Mouse (Mus musculus): Measurements from ENCODE around the gene Akap8. TPM values are rescaled to one million over a fixed set of nuclear protein-coding genes. Genes with fewer than 3 reads are reported as not detected.

Gene Akap8
- polyA plus RNA-seq, 1 experiment from 2014 or later = 114 TPM

DNA sequence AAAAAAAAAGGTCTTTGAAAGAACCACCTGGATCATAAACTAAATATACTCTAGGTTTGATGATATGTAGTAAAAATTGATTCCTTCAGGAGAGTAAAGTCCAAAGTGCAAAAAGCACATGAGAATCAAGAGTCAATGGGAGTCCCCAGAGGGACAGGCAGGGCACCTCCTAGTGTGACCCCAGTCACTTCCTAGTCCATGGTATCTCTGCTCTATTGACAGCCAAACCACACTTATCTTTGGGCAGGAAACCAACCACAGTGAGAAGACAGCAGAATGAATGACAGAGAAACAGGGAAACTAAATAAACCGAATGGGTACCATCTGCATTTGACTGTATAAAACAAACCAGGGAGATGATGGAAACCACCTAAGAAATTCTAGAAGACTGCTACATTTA, 19.1 kb upstream of the Akap8 start:
- Histone ChIP-seq H3K36me3 (peaks cover 76% of the 10 kb centered on the region), H3K27me3 (ENCODE audit: insufficient read depth, poor library complexity, severe bottlenecking) (no peaks in the 10 kb centered on the region), H3K27ac (no peak overlapping the region), H3K4me1 (replicated peaks) (no peaks in the 10 kb centered on the region), H3K9me3 (no peaks in the 10 kb centered on the region), H3K4me3 (no peak overlapping the region)
- 84% methylated on average over 1 of the region's 1 CpGs for WGBS
- DNase-seq (ENCODE audit: low spot score) = no peak

GRCm38 (mm10) chr17:32335869-32336268, 14.8 kb upstream of the Akap8 start:
- H3K27me3 ChIP-seq (ENCODE audit: insufficient read depth, poor library complexity, severe bottlenecking) = no peaks in the 10 kb centered on the region
- DNase-seq (ENCODE audit: low spot score) = no peak
- peaks cover 80% of the 10 kb centered on the region for H3K36me3 ChIP-seq
- no peak overlapping the region for H3K27ac ChIP-seq
- H3K9me3 ChIP-seq = no peaks in the 10 kb centered on the region
- H3K4me1 ChIP-seq (replicated peaks) = no peaks in the 10 kb centered on the region
- 88% methylated on average over 2 of the region's 2 CpGs for whole genome bisulfite sequencing
- H3K4me3 ChIP-seq = no peak overlapping the region

GRCm38 (mm10) chr17:32334921-32335320, 13.9 kb upstream of the Akap8 start:
- Histone ChIP-seq H3K9me3 (no peaks in the 10 kb centered on the region), H3K27ac (no peak overlapping the region), H3K36me3 (peaks cover 87% of the 10 kb centered on the region), H3K4me3 (no peak overlapping the region), H3K4me1 (replicated peaks) (no peaks in the 10 kb centered on the region), H3K27me3 (ENCODE audit: insufficient read depth, poor library complexity, severe bottlenecking) (no peaks in the 10 kb centered on the region)
- WGBS = 95% methylated on average over 12 of the region's 12 CpGs
- no peak for DNase-seq (ENCODE audit: low spot score)

DNA sequence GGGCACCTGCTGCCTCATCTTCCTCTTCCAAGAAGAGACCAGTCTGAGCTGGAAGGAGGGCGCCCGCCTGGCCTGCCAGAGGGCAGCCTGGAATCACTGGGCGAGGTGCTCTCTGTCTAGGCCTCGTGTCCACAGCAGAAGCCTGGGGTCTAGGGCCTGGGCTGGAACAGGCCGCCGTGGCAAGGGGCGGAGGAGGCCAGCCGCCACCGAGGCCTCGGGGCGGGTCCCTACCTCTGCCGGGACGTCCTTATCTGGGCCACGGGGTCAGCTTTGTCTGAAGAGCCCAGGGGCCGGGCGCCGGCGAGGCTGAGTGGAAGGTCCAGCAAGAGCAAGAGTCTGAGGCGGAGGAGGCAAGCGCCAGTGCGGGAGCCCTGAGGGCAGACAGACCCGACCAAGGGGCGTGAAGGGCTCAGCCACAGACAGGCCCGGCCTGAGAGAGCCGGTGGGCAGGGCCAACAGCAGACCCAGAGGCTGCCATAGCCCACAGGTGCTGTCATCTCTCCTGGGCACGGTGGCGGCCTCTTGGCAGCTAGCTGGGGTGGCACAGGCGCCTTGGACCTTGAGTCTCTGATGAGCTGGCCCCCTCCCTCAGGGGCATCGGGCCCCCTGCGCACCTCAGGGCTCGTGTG, 12.8 kb upstream of the Akap8 start:
- no peak overlapping the region for H3K4me3 ChIP-seq
- H3K27ac ChIP-seq = no peak overlapping the region
- H3K4me1 ChIP-seq (replicated peaks) = no peaks in the 10 kb centered on the region
- WGBS = 89% methylated on average over 31 of the region's 31 CpGs
- peaks cover 99% of the 10 kb centered on the region for H3K36me3 ChIP-seq
- no peaks in the 10 kb centered on the region for H3K27me3 ChIP-seq (ENCODE audit: insufficient read depth, poor library complexity, severe bottlenecking)
- no peaks in the 10 kb centered on the region for H3K9me3 ChIP-seq
- DNase-seq (ENCODE audit: low spot score) = no peak

GRCm38 (mm10) chr17:32327501-32327900, 6.5 kb upstream of the Akap8 start:
- no peak overlapping the region for H3K4me3 ChIP-seq
- H3K4me1 ChIP-seq (replicated peaks) = peaks cover 4% of the 10 kb centered on the region
- peaks cover 90% of the 10 kb centered on the region for H3K36me3 ChIP-seq
- no peaks in the 10 kb centered on the region for H3K9me3 ChIP-seq
- no peak overlapping the region for H3K27ac ChIP-seq
- no peak for DNase-seq (ENCODE audit: low spot score)
- no peaks in the 10 kb centered on the region for H3K27me3 ChIP-seq (ENCODE audit: insufficient read depth, poor library complexity, severe bottlenecking)

DNA sequence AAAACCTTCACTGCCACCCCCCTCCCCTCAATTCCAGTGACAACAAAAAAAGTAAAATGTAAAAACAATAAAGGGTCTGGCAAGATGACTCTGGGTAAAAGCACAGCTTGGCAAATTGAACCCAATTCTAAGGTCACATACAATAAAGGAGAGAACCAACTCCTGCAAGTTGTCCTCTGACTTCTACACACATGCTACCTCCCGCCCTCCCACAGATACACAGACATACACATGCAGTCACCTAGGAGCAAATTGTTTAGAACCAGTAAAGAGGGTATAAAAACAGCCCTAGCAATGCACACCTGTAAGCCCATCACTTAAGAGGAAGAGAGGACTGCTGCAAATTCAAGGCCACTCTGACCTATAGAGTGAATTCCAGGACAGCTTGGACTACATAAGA, 1.8 kb upstream of the Akap8 start:
- H3K4me3 ChIP-seq = no peak overlapping the region
- DNase-seq (ENCODE audit: low spot score) = no peak
- peaks cover 29% of the 10 kb centered on the region for H3K4me1 ChIP-seq (replicated peaks)
- 78% methylated on average over 1 of the region's 1 CpGs for WGBS
- H3K27me3 ChIP-seq (ENCODE audit: insufficient read depth, poor library complexity, severe bottlenecking) = no peaks in the 10 kb centered on the region
- H3K36me3 ChIP-seq = peaks cover 54% of the 10 kb centered on the region
- H3K27ac ChIP-seq = no peak overlapping the region
- H3K9me3 ChIP-seq = no peaks in the 10 kb centered on the region

GRCm38 (mm10) chr17:32321836-32322235, 798 bp upstream of the Akap8 start:
- no peaks in the 10 kb centered on the region for H3K27me3 ChIP-seq (ENCODE audit: insufficient read depth, poor library complexity, severe bottlenecking)
- H3K4me1 ChIP-seq (replicated peaks) = peaks cover 29% of the 10 kb centered on the region
- peak overlapping the region; percentile 95 for H3K27ac ChIP-seq
- H3K9me3 ChIP-seq = no peaks in the 10 kb centered on the region
- DNase-seq (ENCODE audit: low spot score) = no peak
- peaks cover 55% of the 10 kb centered on the region for H3K36me3 ChIP-seq
- 30% methylated on average over 6 of the region's 6 CpGs for WGBS
- H3K4me3 ChIP-seq = peak overlapping the region; percentile 94

GRCm38 (mm10) chr17:32321390-32321734, 324 bp upstream of the Akap8 start:
- Histone ChIP-seq H3K4me3 (peak overlapping the region; percentile 94), H3K4me1 (replicated peaks) (peaks cover 29% of the 10 kb centered on the region), H3K9me3 (no peaks in the 10 kb centered on the region), H3K36me3 (peaks cover 55% of the 10 kb centered on the region), H3K27ac (peak overlapping the region; percentile 95), H3K27me3 (ENCODE audit: insufficient read depth, poor library complexity, severe bottlenecking) (no peaks in the 10 kb centered on the region)
- under 1% methylated on average over 23 of the region's 23 CpGs for WGBS
- no peak for DNase-seq (ENCODE audit: low spot score)

- Histone ChIP-seq H3K27ac (peak overlapping the region; percentile 95), H3K4me3 (peak overlapping the region; percentile 94), H3K36me3 (peaks cover 55% of the 10 kb centered on the region), H3K9me3 (no peaks in the 10 kb centered on the region), H3K4me1 (replicated peaks) (peaks cover 29% of the 10 kb centered on the region), H3K27me3 (ENCODE audit: insufficient read depth, poor library complexity, severe bottlenecking) (no peaks in the 10 kb centered on the region)
- DNase-seq (ENCODE audit: low spot score) = no peak
- under 1% methylated on average over 7 of the region's 7 CpGs for WGBS
Measured at GRCm38 (mm10) chr17:32319950-32320349, 1.1 kb downstream of the Akap8 start.

DNA sequence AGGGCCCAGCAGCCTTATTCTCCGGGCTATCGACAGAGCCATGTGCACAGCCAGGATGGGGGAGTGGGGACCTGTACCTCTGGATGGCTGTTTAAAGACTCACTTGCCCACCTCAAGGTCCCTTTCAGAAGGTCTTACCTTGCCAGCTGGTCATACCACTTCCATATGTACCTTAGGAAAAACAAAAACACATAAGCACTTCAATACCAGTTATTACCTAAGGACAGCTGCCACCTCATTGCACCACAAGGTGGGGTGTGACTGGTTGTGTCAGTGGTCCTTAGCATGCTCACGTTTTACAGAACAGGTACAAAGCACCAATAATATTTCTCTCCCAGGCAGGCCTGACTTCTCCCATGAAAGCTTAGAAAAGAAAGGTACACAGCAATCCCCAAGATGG, 3.3 kb downstream of the Akap8 start:
- Histone ChIP-seq H3K4me1 (replicated peaks) (peaks cover 27% of the 10 kb centered on the region), H3K36me3 (peaks cover 60% of the 10 kb centered on the region), H3K27ac (no peak overlapping the region), H3K27me3 (ENCODE audit: insufficient read depth, poor library complexity, severe bottlenecking) (no peaks in the 10 kb centered on the region), H3K4me3 (no peak overlapping the region), H3K9me3 (no peaks in the 10 kb centered on the region)
- 95% methylated on average over 3 of the region's 3 CpGs for WGBS
- DNase-seq (ENCODE audit: low spot score) = no peak

DNA sequence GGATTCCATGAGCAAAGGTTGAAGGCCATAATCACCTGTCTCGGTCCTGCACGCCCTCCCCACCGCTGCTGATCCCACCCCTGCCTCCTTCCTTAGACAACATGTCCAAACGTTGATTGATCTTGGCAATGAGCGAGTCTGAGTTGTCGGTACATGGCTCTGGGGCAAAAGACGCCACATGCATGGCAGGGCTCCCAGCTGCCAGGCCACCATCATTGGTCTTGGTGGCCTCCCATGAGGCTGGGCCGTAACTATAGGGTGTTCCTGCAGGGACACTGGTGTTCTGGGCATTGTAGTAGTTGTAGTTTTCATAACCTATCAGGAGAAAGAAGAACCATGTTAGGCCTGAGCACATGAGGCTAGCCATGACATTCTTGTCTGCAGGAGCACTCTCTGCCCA, 4.0 kb downstream of the Akap8 start:
- H3K27ac ChIP-seq = no peak overlapping the region
- H3K9me3 ChIP-seq = no peaks in the 10 kb centered on the region
- H3K4me1 ChIP-seq (replicated peaks) = peaks cover 20% of the 10 kb centered on the region
- H3K27me3 ChIP-seq (ENCODE audit: insufficient read depth, poor library complexity, severe bottlenecking) = no peaks in the 10 kb centered on the region
- DNase-seq (ENCODE audit: low spot score) = no peak
- WGBS = 94% methylated on average over 8 of the region's 8 CpGs
- H3K36me3 ChIP-seq = peaks cover 67% of the 10 kb centered on the region
- no peak overlapping the region for H3K4me3 ChIP-seq

DNA sequence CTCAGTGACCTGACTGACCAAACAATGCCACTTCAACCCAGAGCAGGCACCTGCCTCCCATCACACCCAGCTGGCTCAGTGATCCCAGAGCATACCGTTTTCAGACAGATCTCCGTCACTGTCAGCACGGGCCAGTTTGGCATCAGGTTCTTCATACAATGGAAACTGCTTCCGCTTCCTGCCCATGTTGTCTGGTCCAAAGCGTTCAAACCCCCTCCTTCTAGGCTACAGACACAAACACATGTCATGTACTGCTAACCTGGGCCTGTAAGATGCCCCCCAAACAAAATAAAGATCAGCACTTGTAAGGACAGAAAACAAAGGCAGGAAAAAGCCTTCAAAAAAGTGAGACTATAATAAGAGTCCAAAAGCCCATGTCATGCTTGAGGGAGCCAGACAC, 5.5 kb downstream of the Akap8 start:
- peaks cover 82% of the 10 kb centered on the region for H3K36me3 ChIP-seq
- 94% methylated on average over 5 of the region's 5 CpGs for WGBS
- no peak overlapping the region for H3K4me3 ChIP-seq
- H3K9me3 ChIP-seq = no peaks in the 10 kb centered on the region
- DNase-seq (ENCODE audit: low spot score) = no peak
- H3K4me1 ChIP-seq (replicated peaks) = peaks cover 12% of the 10 kb centered on the region
- H3K27me3 ChIP-seq (ENCODE audit: insufficient read depth, poor library complexity, severe bottlenecking) = no peaks in the 10 kb centered on the region
- H3K27ac ChIP-seq = no peak overlapping the region

DNA sequence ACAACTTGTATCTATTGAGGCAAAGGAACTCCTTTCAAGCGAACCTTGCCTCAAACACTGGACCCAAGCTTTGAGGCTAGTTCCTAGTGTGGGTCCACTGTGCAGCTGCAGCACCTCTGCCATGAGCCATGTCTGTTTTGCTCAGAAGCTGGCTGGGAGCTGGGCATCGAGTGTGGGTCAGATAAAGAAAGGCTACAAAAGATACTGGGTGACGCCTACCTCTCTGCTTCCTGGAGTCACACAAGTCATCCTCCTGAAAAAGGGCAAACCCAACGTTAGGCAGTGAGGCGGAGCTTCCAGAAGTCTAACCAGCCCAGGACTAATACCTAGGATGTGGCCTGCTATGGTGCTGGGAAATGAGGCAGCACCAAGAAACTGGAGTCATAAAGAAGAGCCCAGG, 7.1 kb downstream of the Akap8 start:
- 88% methylated on average over 5 of the region's 5 CpGs for WGBS
- no peaks in the 10 kb centered on the region for H3K9me3 ChIP-seq

GRCm38 (mm10) chr17:32312801-32313200, 8.2 kb downstream of the Akap8 start:
- Histone ChIP-seq H3K36me3 (peaks cover 100% of the 10 kb centered on the region), H3K27ac (no peak overlapping the region), H3K9me3 (no peaks in the 10 kb centered on the region), H3K4me1 (replicated peaks) (no peaks in the 10 kb centered on the region), H3K4me3 (no peak overlapping the region), H3K27me3 (ENCODE audit: insufficient read depth, poor library complexity, severe bottlenecking) (no peaks in the 10 kb centered on the region)
- no peak for DNase-seq (ENCODE audit: low spot score)
- 95% methylated on average over 8 of the region's 8 CpGs for WGBS

More for the DNA sequence above, 7.1 kb downstream of the Akap8 start:
- peaks cover under 1% of the 10 kb centered on the region for H3K4me1 ChIP-seq (replicated peaks)
- H3K4me3 ChIP-seq = no peak overlapping the region
- H3K27me3 ChIP-seq (ENCODE audit: insufficient read depth, poor library complexity, severe bottlenecking) = no peaks in the 10 kb centered on the region
- H3K36me3 ChIP-seq = peaks cover 98% of the 10 kb centered on the region
- H3K27ac ChIP-seq = no peak overlapping the region
- no peak for DNase-seq (ENCODE audit: low spot score)
